Mouse (Mus musculus) layer of hippocampus, adult 18-20 months (tissue): ENCODE data around the gene Nkx2-2. TPM values are rescaled to one million over a fixed set of nuclear protein-coding genes. Genes with fewer than 3 reads are reported as not detected.

ENCODE experiments used
- DNase-seq, 2 experiments: peaks; one replicate each; pipeline ENCODE4 v3.0.0; 2022; ENCODE audit warnings: low spot score in 2 of 2
- long read RNA-seq: library from polyadenylated mRNA; stranded (forward); transcript quantifications from one replicate; pipeline ENCODE4 v2.0.0, GENCODE M21; 2021
- total RNA-seq, 2 experiments: library from RNA; stranded (reverse); gene quantifications; 2 replicates each; pipeline ENCODE4 v1.2.3; 2021

The Nkx2-2 gene
- total RNA-seq, result 1 to 10 TPM; 3.2 to 5.6 TPM
- long read RNA-seq, partial matches to known transcripts, result 0 of 2 reads
- long read RNA-seq, other reads (novel, unspliced or antisense), result 1 of 2 reads

GRCm38 (mm10) chr2:147193271-147194255 is at the start of gene Nkx2-2:
Nkx2-2 (minus strand) TSS chr2:147194243.
- no peak for DNase-seq

- DNase-seq, result no peak
Observed at GRCm38 (mm10) chr2:147235707-147236290, 41.8 kb upstream of the Nkx2-2 start.

- DNase-seq, result no peak
Observed at GRCm38 (mm10) chr2:147231175-147231574, 37.1 kb upstream of the Nkx2-2 start.

- DNase-seq, result peak in 1 of 2 experiments; percentile 15
Observed at GRCm38 (mm10) chr2:147205076-147205615, 11.1 kb upstream of the Nkx2-2 start.

- no peak for DNase-seq
Observed at GRCm38 (mm10) chr2:147194711-147195615, 920 bp upstream of the Nkx2-2 start.

GRCm38 (mm10) chr2:147192731-147193130 is 1.3 kb downstream of the Nkx2-2 start:
- no peak for DNase-seq

- DNase-seq, result no peak
Observed at GRCm38 (mm10) chr2:147190316-147191021, 3.6 kb downstream of the Nkx2-2 start.

- no peak for DNase-seq
Observed at GRCm38 (mm10) chr2:147189546-147190315, 4.3 kb downstream of the Nkx2-2 start.

- DNase-seq, result no peak
Observed at GRCm38 (mm10) chr2:147188871-147189545, 5.0 kb downstream of the Nkx2-2 start.

- no peak for DNase-seq
Observed at GRCm38 (mm10) chr2:147188074-147188700, 5.9 kb downstream of the Nkx2-2 start.

GRCm38 (mm10) chr2:147187061-147187870 is 6.8 kb downstream of the Nkx2-2 start:
- DNase-seq, result no peak

- no peak for DNase-seq
Observed at GRCm38 (mm10) chr2:147186261-147186681, 7.8 kb downstream of the Nkx2-2 start.

GRCm38 (mm10) chr2:147185561-147185960 is 8.5 kb downstream of the Nkx2-2 start:
- DNase-seq, result no peak

GRCm38 (mm10) chr2:147184071-147184990 is 9.7 kb downstream of the Nkx2-2 start:
- DNase-seq, result no peak

- DNase-seq, result no peak
Observed at GRCm38 (mm10) chr2:147183521-147183920, 10.5 kb downstream of the Nkx2-2 start.

- no peak for DNase-seq
Observed at GRCm38 (mm10) chr2:147182709-147183260, 11.3 kb downstream of the Nkx2-2 start.
